Mouse (Mus musculus) ES-E14 (cell line): ENCODE measurements around the gene Arfgap2.

Source experiments
- CHD2 ChIP-seq: IDR thresholded peaks from 2 replicates; pipeline ENCODE4 v1.6.1; 2014; ENCODE audit warnings: mild to moderate bottlenecking, low read depth, low read length, inconsistent platforms
- MAFK ChIP-seq: IDR thresholded peaks from 2 replicates; pipeline ENCODE4 v1.6.1; 2014; ENCODE audit warnings: mild to moderate bottlenecking, low read depth, low read length, inconsistent platforms; ENCODE audit not compliant: insufficient read depth
- ZC3H11A ChIP-seq: IDR thresholded peaks from 2 replicates; pipeline ENCODE4 v1.6.1; 2012; ENCODE audit warnings: low read depth, mild to moderate bottlenecking, inconsistent platforms, low read length, borderline replicate concordance
- ZNF384 ChIP-seq: IDR thresholded peaks from 2 replicates; pipeline ENCODE4 v1.6.1; 2012; ENCODE audit warnings: low read depth, low read length, inconsistent platforms

DNA sequence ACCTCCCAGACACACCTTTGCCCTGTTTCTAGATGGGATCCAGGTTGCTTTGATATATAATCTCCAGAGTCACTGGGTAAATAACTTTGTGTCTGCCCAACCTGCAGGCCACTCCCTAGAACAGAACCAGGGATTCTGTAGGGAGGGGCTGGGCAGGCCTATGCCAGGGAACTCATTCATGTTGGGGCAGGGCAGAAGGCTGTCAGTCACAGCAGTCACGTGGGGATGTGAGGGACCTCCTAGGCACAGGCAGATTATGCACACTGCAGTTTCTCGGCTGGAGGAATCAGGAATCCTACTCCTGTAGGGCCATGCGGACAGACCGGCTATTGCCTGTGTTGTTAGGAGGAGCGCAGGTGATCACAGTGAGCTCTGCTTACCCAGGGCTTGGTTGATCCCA is 16.6 kb downstream of the Arfgap2 start:
- TF ChIP-seq ZNF384 (no peak), CHD2 (no peak), MAFK (no peak), ZC3H11A (no peak)
